ENCODE assay signal across 8 mouse cellular contexts in genomic region chr13:102113941-102114340, GRCm38 (mm10).
DNase-seq lines count a peak whose midpoint lies in the region.
"Had no signal": no experiment of that assay in that cellular context is flagged by ENCODE, and none has a peak within 500 bp of the region (broad histone marks: within the 10 kb centered on the region; RNA-seq: fewer than 3 reads in every experiment).

No protein-coding gene starts in this region.

- peak; percentile 1 for DNase-seq in heart, postnatal 25 days (ENCODE audit: low spot score)
- no peak for DNase-seq in heart, postnatal 4 days
- DNase-seq in adipocyte (ENCODE audit: low spot score), result peak; percentile 69
- peak; percentile 68 for DNase-seq in gastrocnemius, postnatal 25 days
- DNase-seq in lung, postnatal 10 days, result peak; percentile 44
- DNase-seq in urinary bladder, postnatal 10 days (ENCODE audit: low spot score), result no peak
- DNase-seq in embryo, embryonic 10.5 days (ENCODE audit: low spot score), result no peak
- DNase-seq: cerebellum, adult 9-10 months had no signal

- intact Hi-C loops in heart, postnatal 25 days (cut with DNase I), result no loop called here

Comparison
In these comparisons a context has a peak if more than half of its experiments do, and no peak if none do; other contexts are left out.
1. DNase-seq: peak in heart, postnatal 25 days (single experiment), adipocyte (single experiment), gastrocnemius, postnatal 25 days (single experiment) and lung, postnatal 10 days (single experiment); none in heart, postnatal 4 days (single experiment), urinary bladder, postnatal 10 days (single experiment) and embryo, embryonic 10.5 days (single experiment).